Mouse (Mus musculus) embryo, embryonic 11.5 days (tissue): ENCODE results near the gene Col12a1.

ENCODE experiments used
- DNase-seq: peaks from one replicate; pipeline ENCODE4 v3.0.0-alpha.2; 2012; ENCODE audit warnings: low read depth, low spot score

Col12a1 gene

DNA sequence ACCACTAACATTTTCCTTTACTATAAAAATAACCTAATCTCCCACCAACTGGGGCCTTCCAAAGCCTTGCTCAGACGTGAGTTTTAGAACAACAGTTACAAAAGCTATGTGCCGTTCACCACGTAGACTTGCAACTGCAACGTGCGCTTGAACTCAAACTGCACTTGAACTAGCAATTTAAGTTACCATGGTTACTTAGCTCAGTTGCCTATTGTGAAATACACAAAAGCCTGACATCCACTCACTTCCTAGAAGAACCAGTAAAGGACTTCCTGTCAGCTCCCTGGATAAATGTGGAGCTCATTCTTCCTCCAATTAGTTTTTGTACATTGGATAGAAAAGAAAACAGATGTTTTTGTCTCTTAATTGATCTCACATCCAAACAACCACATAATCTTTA is 112.9 kb downstream of the Col12a1 start:
- no peak for DNase-seq

- no peak for DNase-seq
Observed at GRCm38 (mm10) chr9:79604546-79604945, 114.1 kb downstream of the Col12a1 start.

DNA sequence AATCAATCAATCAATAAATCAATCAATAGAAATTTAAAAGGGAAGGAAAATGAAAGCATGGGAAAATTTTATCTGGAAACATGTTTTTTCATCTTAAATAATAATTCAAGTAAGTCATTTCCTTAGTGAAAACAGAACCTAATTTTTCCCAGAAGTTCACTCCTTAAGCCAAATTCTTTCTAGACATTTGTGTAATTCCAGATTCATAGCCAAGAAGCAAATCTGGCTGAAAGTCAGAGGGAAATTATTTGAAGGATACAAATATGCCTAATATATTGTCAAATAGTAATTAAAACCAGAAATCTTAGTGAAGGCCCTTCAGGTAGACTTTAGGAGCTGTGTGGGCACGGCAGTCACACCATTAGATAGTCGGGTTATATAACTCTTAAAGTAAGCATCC is 115.2 kb downstream of the Col12a1 start:
- DNase-seq, result no peak

- no peak for DNase-seq
Observed at GRCm38 (mm10) chr9:79600237-79600570, 118.4 kb downstream of the Col12a1 start.

GRCm38 (mm10) chr9:79599395-79600236 is 119.0 kb downstream of the Col12a1 start:
- no peak for DNase-seq

- DNase-seq, result no peak
Observed at GRCm38 (mm10) chr9:79598578-79598977, 120.1 kb downstream of the Col12a1 start.

- no peak for DNase-seq
Observed at GRCm38 (mm10) chr9:79586415-79587195, 132.0 kb downstream of the Col12a1 start.

- DNase-seq, result no peak
Observed at GRCm38 (mm10) chr9:79566838-79567237, 151.8 kb downstream of the Col12a1 start.

DNA sequence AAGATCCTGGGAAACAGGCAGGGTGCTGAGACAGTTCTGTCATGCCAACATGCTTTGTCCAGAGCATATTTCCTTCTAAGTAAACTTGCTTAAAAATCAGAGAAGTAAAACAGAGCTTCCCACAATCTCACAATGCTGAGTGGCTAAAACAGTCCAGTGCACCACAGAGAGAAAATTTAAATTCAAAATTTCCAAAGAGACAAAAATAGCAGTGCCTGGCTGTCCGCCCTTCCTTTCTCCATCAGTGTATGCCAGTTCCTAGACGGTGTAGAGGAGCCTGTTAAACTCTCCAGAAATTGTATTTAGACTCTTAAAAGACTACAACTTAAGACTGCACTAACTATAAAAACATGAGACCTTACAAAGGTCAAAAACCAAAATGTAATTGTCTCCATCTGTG is 165.3 kb downstream of the Col12a1 start:
- DNase-seq, result no peak
